Mouse (Mus musculus): Measurements from ENCODE around the gene Ywhag. TPM values are rescaled to one million over a fixed set of nuclear protein-coding genes. Genes with fewer than 3 reads are reported as not detected.
A peak's percentile ranks its signal among the peaks of the same experiment; 100 is the strongest.

Ywhag gene
- total RNA-seq, 2 experiments from 2014 or later, result 1,399 to 1,485 TPM

GRCm38 (mm10) chr5:135916051-135916565, 18.3 kb downstream of the Ywhag start:
- intact Hi-C loops (cut with DNase I), result no loop called here
- no peak for DNase-seq

- intact Hi-C loops (cut with DNase I), result no loop called here
- no peak for DNase-seq
These were observed 20.3 kb downstream of the Ywhag start for GRCm38 (mm10) chr5:135914156-135914555.

- intact Hi-C loops (cut with DNase I), result no loop called here
- no peak for DNase-seq
These were observed 21.2 kb downstream of the Ywhag start for GRCm38 (mm10) chr5:135913201-135913600.

GRCm38 (mm10) chr5:135911633-135912220, 22.7 kb downstream of the Ywhag start:
- DNase-seq, result no peak
- intact Hi-C loops (cut with DNase I), result no loop called here

GRCm38 (mm10) chr5:135910813-135911212, 23.6 kb downstream of the Ywhag start:
- intact Hi-C loops (cut with DNase I), result no loop called here
- DNase-seq, result no peak

GRCm38 (mm10) chr5:135909646-135910045, 24.8 kb downstream of the Ywhag start:
- intact Hi-C loops (cut with DNase I), result no loop called here

GRCm38 (mm10) chr5:135908989-135909388, 25.4 kb downstream of the Ywhag start:
- intact Hi-C loops (cut with DNase I), result no loop called here
- no peak for DNase-seq

More at GRCm38 (mm10) chr5:135909646-135910045, 24.8 kb downstream of the Ywhag start:
- DNase-seq, result no peak

GRCm38 (mm10) chr5:135908185-135908584, 26.2 kb downstream of the Ywhag start:
- intact Hi-C loops (cut with DNase I), result no loop called here
- DNase-seq, result no peak

- intact Hi-C loops (cut with DNase I), result no loop called here
- no peak for DNase-seq
These were observed 27.2 kb downstream of the Ywhag start for GRCm38 (mm10) chr5:135907256-135907655.

- no peak for DNase-seq
- intact Hi-C loops (cut with DNase I), result no loop called here
These were observed 27.6 kb downstream of the Ywhag start for GRCm38 (mm10) chr5:135906846-135907245.

- no peak for DNase-seq
- intact Hi-C loops (cut with DNase I), result no loop called here
These were observed 28.8 kb downstream of the Ywhag start for GRCm38 (mm10) chr5:135905320-135906225.

- DNase-seq, result no peak
- intact Hi-C loops (cut with DNase I), result no loop called here
These were observed 30.2 kb downstream of the Ywhag start for GRCm38 (mm10) chr5:135904259-135904658.

- intact Hi-C loops (cut with DNase I), result no loop called here
- peak; percentile 94 for DNase-seq
These were observed 30.8 kb downstream of the Ywhag start for GRCm38 (mm10) chr5:135903551-135904151.

- intact Hi-C loops (cut with DNase I), result no loop called here
- no peak for DNase-seq
These were observed 31.4 kb downstream of the Ywhag start for GRCm38 (mm10) chr5:135903058-135903457.

GRCm38 (mm10) chr5:135901354-135902095, 32.9 kb downstream of the Ywhag start:
- peak; percentile 12 for DNase-seq
- intact Hi-C loops (cut with DNase I), result no loop called here

- peak; percentile 10 for DNase-seq
- intact Hi-C loops (cut with DNase I), result no loop called here
These were observed 33.7 kb downstream of the Ywhag start for GRCm38 (mm10) chr5:135900701-135901100.

GRCm38 (mm10) chr5:135899833-135900232, 34.6 kb downstream of the Ywhag start:
- no peak for DNase-seq
- intact Hi-C loops (cut with DNase I), result no loop called here

- no peak for DNase-seq
- intact Hi-C loops (cut with DNase I), result no loop called here
These were observed 35.4 kb downstream of the Ywhag start for GRCm38 (mm10) chr5:135898995-135899394.

GRCm38 (mm10) chr5:135898028-135898427, 36.4 kb downstream of the Ywhag start:
- DNase-seq, result peak; percentile 67
- intact Hi-C loops (cut with DNase I), result no loop called here

- intact Hi-C loops (cut with DNase I), result no loop called here
These were observed 39.5 kb downstream of the Ywhag start for GRCm38 (mm10) chr5:135894958-135895357.

More at GRCm38 (mm10) chr5:135894958-135895357, 39.5 kb downstream of the Ywhag start:
- DNase-seq, result no peak

Data from left cerebral cortex, postnatal 4 days (tissue).